Mouse (Mus musculus) hindbrain, embryonic 15.5 days (tissue): ENCODE measurements around the gene Tsks. TPM values are rescaled to one million over a fixed set of nuclear protein-coding genes. Genes with fewer than 3 reads are reported as not detected.
A peak's percentile ranks its signal among the peaks of the same experiment; 100 is the strongest.

Experiments
- ATAC-seq: fragments of 200-750 bp; cut with Nextera tagmentation; 2 replicates; pipeline ENCODE4 v1.8.0; 2017; ENCODE audit warnings: low read depth, moderate number of reproducible peaks, moderate TSS enrichment; ENCODE audit not compliant: low FRiP score
- H3K27ac ChIP-seq: fragments of 300-500 bp; sonication (generic); replicated peaks from 2 replicates; pipeline ENCODE4 v1.5.1; 2015; ENCODE audit warnings: mild to moderate bottlenecking, inconsistent platforms
- H3K27me3 ChIP-seq: fragments of 300-500 bp; sonication (generic); 2 replicates; pipeline ENCODE4 v1.6.1; 2015; ENCODE audit warnings: control low read depth, inconsistent platforms
- H3K36me3 ChIP-seq: fragments of 300-500 bp; sonication (generic); 2 replicates; pipeline ENCODE4 v1.6.1; 2015; ENCODE audit warnings: control low read depth, inconsistent platforms
- H3K4me1 ChIP-seq: fragments of 300-500 bp; sonication (generic); replicated peaks from 2 replicates; pipeline ENCODE4 v1.6.1; 2015; ENCODE audit warnings: control low read depth, inconsistent platforms
- H3K4me2 ChIP-seq: fragments of 300-500 bp; sonication (generic); 2 replicates; pipeline ENCODE4 v1.6.1; 2015; ENCODE audit warnings: moderate library complexity, mild to moderate bottlenecking, inconsistent platforms
- H3K4me3 ChIP-seq: fragments of 300-500 bp; sonication (generic); 2 replicates; pipeline ENCODE4 v1.5.1; 2015; ENCODE audit warnings: mild to moderate bottlenecking, inconsistent platforms
- H3K9ac ChIP-seq: fragments of 300-500 bp; sonication (generic); 2 replicates; pipeline ENCODE4 v1.6.1; 2015; ENCODE audit warnings: inconsistent platforms
- H3K9me3 ChIP-seq: fragments of 300-500 bp; sonication (generic); 2 replicates; pipeline ENCODE4 v1.6.1; 2016; ENCODE audit warnings: control low read depth, inconsistent platforms
- WGBS: fragments of 180-500 bp; shearing (Covaris S2); methylation state at CpG from one replicate; pipeline ENCODE4 v1.1.7; 2015; 5-methylcytosine and 5-hydroxymethylcytosine counted together
- polyA plus RNA-seq: library from polyadenylated mRNA; unstranded; fragments of >200 nt; fragmentation: Nextera tagmentation; extraction: Ambion mirVana; gene quantifications from 2 replicates; pipeline ENCODE4 v1.2.1, GENCODE M21; 2015

Gene Tsks
- 0.10 and 0.14 TPM in 2 replicates for polyA plus RNA-seq

- Histone ChIP-seq H3K9ac (no peak within 1 kb of the TSS), H3K27ac (no peak within 1 kb of the TSS), H3K4me3 (no peak within 1 kb of the TSS), H3K9me3 (no peaks in the 10 kb centered on the region), H3K27me3 (no peaks in the 10 kb centered on the region), H3K4me2 (no peak within 1 kb of the TSS), H3K36me3 (no peaks in the 10 kb centered on the region), H3K4me1 (no peaks in the 10 kb centered on the region)
- ATAC-seq, result no peak
- 72% methylated on average over 7 of the region's 7 CpGs for WGBS
Observed at GRCm38 (mm10) chr7:44942904-44943303, at the start of gene Tsks. Gene Tsks (plus strand): TSS chr7:44943204.

- H3K36me3 ChIP-seq, result peaks cover 7% of the 10 kb centered on the region
- H3K9ac ChIP-seq, result no peak overlapping the region
- H3K27ac ChIP-seq, result peak overlapping the region; percentile 95
- no peak for ATAC-seq
- WGBS, result 90% methylated on average over 3 of the region's 3 CpGs
- peaks cover 63% of the 10 kb centered on the region for H3K4me1 ChIP-seq
- no peaks in the 10 kb centered on the region for H3K9me3 ChIP-seq
- no peak overlapping the region for H3K4me2 ChIP-seq
- H3K4me3 ChIP-seq, result no peak overlapping the region
- H3K27me3 ChIP-seq, result no peaks in the 10 kb centered on the region
Observed at GRCm38 (mm10) chr7:44894175-44894574, 48.8 kb upstream of the Tsks start.

- Histone ChIP-seq H3K4me3 (peak overlapping the region; percentile 71), H3K4me1 (peaks cover 57% of the 10 kb centered on the region), H3K9ac (peak overlapping the region; percentile 37; the same call in 1 of the 2 replicates), H3K27me3 (no peaks in the 10 kb centered on the region), H3K27ac (peak overlapping the region; percentile 95), H3K9me3 (no peaks in the 10 kb centered on the region), H3K4me2 (peak overlapping the region; percentile 75), H3K36me3 (peaks cover 10% of the 10 kb centered on the region)
- ATAC-seq, result no peak
- 20% methylated on average over 7 of the region's 7 CpGs for WGBS
Observed at GRCm38 (mm10) chr7:44895206-44895592, 47.8 kb upstream of the Tsks start.

- peak within 1 kb of the TSS; percentile 95 for H3K27ac ChIP-seq
- no peaks in the 10 kb centered on the region for H3K9me3 ChIP-seq
- H3K27me3 ChIP-seq, result no peaks in the 10 kb centered on the region
- peak within 1 kb of the TSS; percentile 75 for H3K4me2 ChIP-seq
- under 1% methylated on average over 34 of the region's 34 CpGs for WGBS
- H3K36me3 ChIP-seq, result peaks cover 15% of the 10 kb centered on the region
- ATAC-seq, result peak; percentile 81
- H3K4me1 ChIP-seq, result peaks cover 51% of the 10 kb centered on the region
- peak within 1 kb of the TSS; percentile 76 for H3K9ac ChIP-seq
- peak within 1 kb of the TSS; percentile 71 for H3K4me3 ChIP-seq
Observed at GRCm38 (mm10) chr7:44895593-44896434, 47.2 kb upstream of the Tsks start, which contains the start of gene Fuz. Gene Fuz (plus strand): TSS chr7:44896079.

GRCm38 (mm10) chr7:44896499-44896898 lies 46.5 kb upstream of the Tsks start:
- ATAC-seq, result no peak; the same call in 1 of the 2 replicates
- peak overlapping the region; percentile 71 for H3K4me3 ChIP-seq
- no peaks in the 10 kb centered on the region for H3K9me3 ChIP-seq
- H3K9ac ChIP-seq, result peak overlapping the region; percentile 76
- WGBS, result 23% methylated on average over 10 of the region's 10 CpGs
- peak overlapping the region; percentile 95 for H3K27ac ChIP-seq
- H3K27me3 ChIP-seq, result no peaks in the 10 kb centered on the region
- peaks cover 48% of the 10 kb centered on the region for H3K4me1 ChIP-seq
- H3K4me2 ChIP-seq, result peak overlapping the region; percentile 75
- peaks cover 15% of the 10 kb centered on the region for H3K36me3 ChIP-seq

- H3K4me2 ChIP-seq, result no peak overlapping the region
- H3K27me3 ChIP-seq, result no peaks in the 10 kb centered on the region
- no peak overlapping the region for H3K27ac ChIP-seq
- 33% methylated on average over 19 of the region's 19 CpGs for WGBS
- H3K4me1 ChIP-seq, result peaks cover 42% of the 10 kb centered on the region
- no peak overlapping the region for H3K4me3 ChIP-seq
- no peaks in the 10 kb centered on the region for H3K9me3 ChIP-seq
- no peak overlapping the region for H3K9ac ChIP-seq
- peaks cover 34% of the 10 kb centered on the region for H3K36me3 ChIP-seq
- ATAC-seq, result no peak
Observed at GRCm38 (mm10) chr7:44898607-44899006, 44.4 kb upstream of the Tsks start.

- no peaks in the 10 kb centered on the region for H3K27me3 ChIP-seq
- 86% methylated on average over 11 of the region's 11 CpGs for WGBS
- no peak overlapping the region for H3K9ac ChIP-seq
- ATAC-seq, result no peak
- H3K4me2 ChIP-seq, result no peak overlapping the region
- H3K27ac ChIP-seq, result no peak overlapping the region
- H3K4me3 ChIP-seq, result no peak overlapping the region
- peaks cover 26% of the 10 kb centered on the region for H3K4me1 ChIP-seq
- peaks cover 54% of the 10 kb centered on the region for H3K36me3 ChIP-seq
- H3K9me3 ChIP-seq, result no peaks in the 10 kb centered on the region
Observed at GRCm38 (mm10) chr7:44900632-44901031, 42.4 kb upstream of the Tsks start.

GRCm38 (mm10) chr7:44901230-44901722 lies 41.7 kb upstream of the Tsks start:
- peaks cover 26% of the 10 kb centered on the region for H3K4me1 ChIP-seq
- H3K27me3 ChIP-seq, result no peaks in the 10 kb centered on the region
- H3K9ac ChIP-seq, result no peak overlapping the region
- H3K4me2 ChIP-seq, result peak overlapping the region; percentile 27; the same call in 1 of the 2 replicates
- WGBS, result 20% methylated on average over 21 of the region's 21 CpGs
- ATAC-seq, result 0 out of 2 replicates have a peak, but pooled peaks have one; percentile 27
- H3K27ac ChIP-seq, result 0 out of 2 replicates have a peak overlapping the region, but pooled peaks have one; percentile 2
- no peak overlapping the region for H3K4me3 ChIP-seq
- H3K36me3 ChIP-seq, result peaks cover 60% of the 10 kb centered on the region
- no peaks in the 10 kb centered on the region for H3K9me3 ChIP-seq

- H3K27ac ChIP-seq, result no peak overlapping the region
- no peak overlapping the region for H3K4me3 ChIP-seq
- peaks cover 7% of the 10 kb centered on the region for H3K4me1 ChIP-seq
- H3K9me3 ChIP-seq, result no peaks in the 10 kb centered on the region
- peaks cover 85% of the 10 kb centered on the region for H3K36me3 ChIP-seq
- WGBS, result 87% methylated on average over 20 of the region's 20 CpGs
- H3K9ac ChIP-seq, result no peak overlapping the region
- no peak for ATAC-seq
- no peaks in the 10 kb centered on the region for H3K27me3 ChIP-seq
- H3K4me2 ChIP-seq, result no peak overlapping the region
Observed at GRCm38 (mm10) chr7:44905430-44905829, 37.6 kb upstream of the Tsks start.

- Histone ChIP-seq H3K4me3 (no peak overlapping the region), H3K4me2 (no peak overlapping the region), H3K4me1 (no peaks in the 10 kb centered on the region), H3K27me3 (no peaks in the 10 kb centered on the region), H3K36me3 (peaks cover 92% of the 10 kb centered on the region), H3K27ac (no peak overlapping the region), H3K9ac (no peak overlapping the region), H3K9me3 (no peaks in the 10 kb centered on the region)
- ATAC-seq, result no peak
- 93% methylated on average over 15 of the region's 15 CpGs for WGBS
Observed at GRCm38 (mm10) chr7:44908706-44909476, 34.1 kb upstream of the Tsks start.

GRCm38 (mm10) chr7:44914396-44914795 lies 28.6 kb upstream of the Tsks start:
- no peaks in the 10 kb centered on the region for H3K27me3 ChIP-seq
- ATAC-seq, result no peak
- H3K4me1 ChIP-seq, result no peaks in the 10 kb centered on the region
- H3K9me3 ChIP-seq, result no peaks in the 10 kb centered on the region
- H3K36me3 ChIP-seq, result peaks cover 54% of the 10 kb centered on the region
- H3K9ac ChIP-seq, result no peak overlapping the region
- no peak overlapping the region for H3K27ac ChIP-seq
- 91% methylated on average over 2 of the region's 2 CpGs for WGBS
- no peak overlapping the region for H3K4me2 ChIP-seq
- H3K4me3 ChIP-seq, result no peak overlapping the region

GRCm38 (mm10) chr7:44915314-44915713 lies 27.7 kb upstream of the Tsks start:
- H3K4me2 ChIP-seq, result no peak overlapping the region
- H3K4me3 ChIP-seq, result no peak overlapping the region
- H3K36me3 ChIP-seq, result peaks cover 52% of the 10 kb centered on the region
- WGBS, result 93% methylated on average over 9 of the region's 9 CpGs
- H3K27me3 ChIP-seq, result no peaks in the 10 kb centered on the region
- H3K4me1 ChIP-seq, result no peaks in the 10 kb centered on the region
- no peak overlapping the region for H3K9ac ChIP-seq
- no peak for ATAC-seq
- no peak overlapping the region for H3K27ac ChIP-seq
- no peaks in the 10 kb centered on the region for H3K9me3 ChIP-seq
